Mouse (Mus musculus) olfactory bulb, adult 2 months (tissue): ENCODE measurements around the gene Cul3. TPM values are rescaled to one million over a fixed set of nuclear protein-coding genes. Genes with fewer than 3 reads are reported as not detected.
"Not testable (repeated sequence)": the region's sequence is repeated elsewhere in the genome, so short reads cannot be mapped to it uniquely, and the experiment has no call there.

Source experiments
- H3K27ac ChIP-seq: fragments of 200-500 bp; 2 replicates; pipeline ENCODE4 v1.5.1; 2012; ENCODE audit warnings: low read depth, low read length; ENCODE audit not compliant: insufficient read depth
- H3K4me1 ChIP-seq: fragments of 200-500 bp; 2 replicates; pipeline ENCODE4 v1.6.1; 2012; ENCODE audit warnings: low read length; ENCODE audit not compliant: control insufficient read depth, insufficient read depth
- H3K4me3 ChIP-seq: fragments of 200-500 bp; 2 replicates; pipeline ENCODE4 v1.5.1; 2012; ENCODE audit warnings: mild to moderate bottlenecking, low read depth, low read length, moderate library complexity; ENCODE audit not compliant: insufficient read depth
- CTCF ChIP-seq: fragments of 200-500 bp; IDR thresholded peaks from 2 replicates; pipeline ENCODE4 v1.5.1; 2012; ENCODE audit warnings: low read depth, mild to moderate bottlenecking, low read length, moderate library complexity; ENCODE audit not compliant: insufficient read depth
- POLR2A ChIP-seq: fragments of 200-500 bp; IDR thresholded peaks from 2 replicates; pipeline ENCODE4 v1.6.1; 2012; ENCODE audit warnings: mild to moderate bottlenecking, low read depth, low read length, moderate library complexity; ENCODE audit not compliant: insufficient read depth
- WGBS: fragments of 180-500 bp; shearing (Covaris S2); methylation state at CpG from one replicate; pipeline ENCODE4 v1.1.7; 2018; 5-methylcytosine and 5-hydroxymethylcytosine counted together
- polyA plus RNA-seq: library from polyadenylated mRNA; stranded (reverse); fragments of >200 nt; gene quantifications from 2 replicates; pipeline ENCODE4 v1.2.4, GENCODE M21; 2012; ENCODE audit warnings: low replicate concordance; ENCODE audit not compliant: missing spikeins, insufficient read depth, insufficient read length

Cul3 gene
- polyA plus RNA-seq, 1 experiment: 477 TPM

GRCm38 (mm10) chr1:80362946-80363345 lies 22.7 kb upstream of the Cul3 start:
- no peak overlapping the region for H3K4me3 ChIP-seq
- H3K4me1 ChIP-seq: no peaks in the 10 kb centered on the region
- TF ChIP-seq POLR2A: no peak
- no peak for TF ChIP-seq CTCF
- 89% methylated on average over 2 of the region's 2 CpGs for WGBS
- H3K27ac ChIP-seq: no peak overlapping the region

GRCm38 (mm10) chr1:80362400-80362799 lies 22.1 kb upstream of the Cul3 start:
- Histone ChIP-seq H3K4me1 (no peaks in the 10 kb centered on the region), H3K4me3 (no peak overlapping the region), H3K27ac (no peak overlapping the region)
- WGBS: 75% methylated on average over 2 of the region's 2 CpGs
- no peak for TF ChIP-seq POLR2A
- TF ChIP-seq CTCF: no peak

- H3K27ac ChIP-seq, H3K4me1 ChIP-seq, H3K4me3 ChIP-seq: not testable (repeated sequence)
- WGBS: 96% methylated on average over 2 of the region's 2 CpGs
These were observed 21.5 kb upstream of the Cul3 start for GRCm38 (mm10) chr1:80361771-80362170.

GRCm38 (mm10) chr1:80360038-80360608 lies 19.8 kb upstream of the Cul3 start:
- H3K4me1 ChIP-seq: no peaks in the 10 kb centered on the region
- no peak overlapping the region for H3K27ac ChIP-seq
- TF ChIP-seq CTCF (no peak), POLR2A (no peak)
- 28% methylated on average over 4 of the region's 4 CpGs for WGBS
- no peak overlapping the region for H3K4me3 ChIP-seq

- 2% methylated on average over 58 of the region's 59 CpGs for WGBS
- Histone ChIP-seq H3K4me3 (peak overlapping the region; percentile 79), H3K27ac (peak overlapping the region; percentile 52), H3K4me1 (no peaks in the 10 kb centered on the region)
- TF ChIP-seq POLR2A (no peak), CTCF (no peak)
These were observed 232 bp downstream of the Cul3 start for GRCm38 (mm10) chr1:80340061-80340435.

- no peak for TF ChIP-seq POLR2A
- TF ChIP-seq CTCF: no peak
- WGBS: under 1% methylated on average over 32 of the region's 33 CpGs
- peak overlapping the region; percentile 52; the same call in 1 of the 2 replicates for H3K27ac ChIP-seq
- H3K4me3 ChIP-seq: peak overlapping the region; percentile 79
- H3K4me1 ChIP-seq: no peaks in the 10 kb centered on the region
These were observed 757 bp downstream of the Cul3 start for GRCm38 (mm10) chr1:80339425-80340021.

GRCm38 (mm10) chr1:80338398-80338797 lies 1.9 kb downstream of the Cul3 start:
- WGBS: 16% methylated on average over 1 of the region's 1 CpGs

GRCm38 (mm10) chr1:80335726-80336368 lies 4.4 kb downstream of the Cul3 start:
- no peaks in the 10 kb centered on the region for H3K4me1 ChIP-seq
- 94% methylated on average over 1 of the region's 1 CpGs for WGBS
- H3K4me3 ChIP-seq: no peak overlapping the region
- H3K27ac ChIP-seq: no peak overlapping the region
- TF ChIP-seq POLR2A (no peak), CTCF (no peak)

More at GRCm38 (mm10) chr1:80338398-80338797, 1.9 kb downstream of the Cul3 start:
- TF ChIP-seq POLR2A (no peak), CTCF (no peak)
- no peak overlapping the region for H3K4me3 ChIP-seq
- H3K4me1 ChIP-seq: no peaks in the 10 kb centered on the region
- no peak overlapping the region for H3K27ac ChIP-seq

- Histone ChIP-seq H3K27ac (no peak overlapping the region), H3K4me1 (no peaks in the 10 kb centered on the region), H3K4me3 (no peak overlapping the region)
- TF ChIP-seq CTCF (no peak), POLR2A (no peak)
- WGBS: 98% methylated on average over 1 of the region's 1 CpGs
These were observed 5.2 kb downstream of the Cul3 start for GRCm38 (mm10) chr1:80335118-80335517.

GRCm38 (mm10) chr1:80330970-80331369 lies 9.3 kb downstream of the Cul3 start:
- Histone ChIP-seq H3K4me3 (no peak overlapping the region), H3K4me1 (no peaks in the 10 kb centered on the region), H3K27ac (no peak overlapping the region)
- 87% methylated on average over 2 of the region's 2 CpGs for WGBS
- TF ChIP-seq POLR2A (no peak), CTCF (no peak)
